Mouse (Mus musculus) heart, postnatal 0 days (tissue): ENCODE measurements at regions not wholly inside any gene's neighbourhood (a gene's known extent, or its start where the extent isn't known, plus 50 kb on each side); places are given as distances from the start of the nearest gene placed in this dataset.

Experiments used
- ATAC-seq: fragments of 200-750 bp; cut with Nextera tagmentation; 2 replicates; pipeline ENCODE4 v1.8.0; 2017; ENCODE audit warnings: low read depth, moderate number of reproducible peaks, moderate library complexity; ENCODE audit not compliant: insufficient read depth
- DNase-seq: peaks from one replicate; pipeline ENCODE4 v3.0.0-alpha.2; 2016; ENCODE audit warnings: low spot score
- H3K27ac ChIP-seq: fragments of 300-500 bp; sonication (generic); 2 replicates; pipeline ENCODE4 v1.5.1; 2014; ENCODE audit warnings: low read depth, mild to moderate bottlenecking
- H3K27me3 ChIP-seq: fragments of 300-500 bp; sonication (generic); 2 replicates; pipeline ENCODE4 v1.6.1; 2014; ENCODE audit warnings: low read length, mixed read lengths; ENCODE audit not compliant: control insufficient read depth, insufficient read depth
- H3K36me3 ChIP-seq: fragments of 300-500 bp; sonication (generic); replicated peaks from 2 replicates; pipeline ENCODE4 v1.6.1; 2014; ENCODE audit warnings: low read length, mixed read lengths; ENCODE audit not compliant: control insufficient read depth, insufficient read depth
- H3K4me1 ChIP-seq: fragments of 300-500 bp; sonication (generic); 2 replicates; pipeline ENCODE4 v1.6.1; 2014; ENCODE audit warnings: antibody characterized with exemption; ENCODE audit not compliant: control insufficient read depth, insufficient read depth
- H3K4me2 ChIP-seq: fragments of 300-500 bp; sonication (generic); 2 replicates; pipeline ENCODE4 v1.6.1; 2014; ENCODE audit warnings: low read depth, mild to moderate bottlenecking, low read length, moderate library complexity
- H3K4me3 ChIP-seq: fragments of 300-500 bp; sonication (generic); 2 replicates; pipeline ENCODE4 v1.5.1; 2014; ENCODE audit warnings: low read depth, low read length
- H3K9ac ChIP-seq: fragments of 300-500 bp; sonication (generic); replicated peaks from 2 replicates; pipeline ENCODE4 v1.6.1; 2014; ENCODE audit warnings: low read depth, low read length, mixed read lengths
- H3K9me3 ChIP-seq: fragments of 300-500 bp; sonication (generic); replicated peaks from 2 replicates; pipeline ENCODE4 v1.6.1; 2016; ENCODE audit warnings: low read length; ENCODE audit not compliant: control insufficient read depth
- CTCF ChIP-seq: IDR thresholded peaks from 2 replicates; pipeline ENCODE4 v1.5.1; 2016; ENCODE audit warnings: antibody characterized with exemption, control low read depth, low read depth
- EP300 ChIP-seq: IDR thresholded peaks from 2 replicates; pipeline ENCODE4 v1.6.1; 2016; ENCODE audit warnings: antibody characterized with exemption, low read depth
- WGBS: fragments of 180-500 bp; shearing (Covaris S2); extraction: QIAGEN DNeasy Blood & Tissue Kit; methylation state at CpG from one replicate; pipeline ENCODE4 v1.1.7; 2014; 5-methylcytosine and 5-hydroxymethylcytosine counted together

- no peak for ATAC-seq
- 60% methylated on average over 1 of the region's 1 CpGs for WGBS
- no peaks in the 10 kb centered on the region for H3K36me3 ChIP-seq
- H3K9ac ChIP-seq: no peak overlapping the region
- H3K27ac ChIP-seq: no peak overlapping the region
- no peak for TF ChIP-seq CTCF
- TF ChIP-seq EP300: no peak
- H3K4me1 ChIP-seq: no peaks in the 10 kb centered on the region
- no peak overlapping the region for H3K4me2 ChIP-seq
- no peaks in the 10 kb centered on the region for H3K27me3 ChIP-seq
- no peaks in the 10 kb centered on the region for H3K9me3 ChIP-seq
- no peak for DNase-seq
- no peak overlapping the region for H3K4me3 ChIP-seq
Observed at GRCm38 (mm10) chr13:112012640-112013039, 203.8 kb upstream of the Map3k1 start.

DNA sequence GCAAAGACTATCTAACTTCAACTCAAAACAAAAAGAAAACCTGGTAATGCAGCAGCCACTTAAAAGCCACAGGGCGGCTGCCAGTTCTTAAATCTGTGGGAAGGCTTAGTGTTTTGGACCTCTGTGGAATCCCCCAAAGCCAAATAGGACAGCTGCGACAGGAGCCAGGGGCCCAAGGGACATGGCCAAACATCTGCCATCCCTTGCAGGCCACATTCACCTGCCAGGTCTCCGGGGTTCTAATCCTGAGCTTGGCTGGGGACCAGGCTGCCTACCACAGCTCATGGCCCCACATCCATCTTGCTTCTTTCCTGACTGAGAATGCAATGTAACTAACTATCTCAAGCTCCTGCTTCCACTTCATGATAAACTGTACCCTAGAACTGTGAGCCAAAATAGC lies 206.3 kb upstream of the Map3k1 start:
- no peak overlapping the region for H3K9ac ChIP-seq
- no peaks in the 10 kb centered on the region for H3K4me1 ChIP-seq
- no peak overlapping the region for H3K27ac ChIP-seq
- H3K4me3 ChIP-seq: no peak overlapping the region
- no peak for TF ChIP-seq CTCF
- no peak for TF ChIP-seq EP300
- no peak for ATAC-seq
- H3K9me3 ChIP-seq: no peaks in the 10 kb centered on the region
- H3K4me2 ChIP-seq: no peak overlapping the region
- no peaks in the 10 kb centered on the region for H3K27me3 ChIP-seq
- H3K36me3 ChIP-seq: no peaks in the 10 kb centered on the region
- DNase-seq: no peak
- WGBS: 91% methylated on average over 3 of the region's 3 CpGs

GRCm38 (mm10) chr13:112016280-112016679 lies 207.5 kb upstream of the Map3k1 start:
- TF ChIP-seq EP300: no peak
- TF ChIP-seq CTCF: no peak
- Histone ChIP-seq H3K27ac (no peak overlapping the region), H3K27me3 (no peaks in the 10 kb centered on the region), H3K9me3 (no peaks in the 10 kb centered on the region), H3K9ac (no peak overlapping the region), H3K4me2 (no peak overlapping the region), H3K4me1 (no peaks in the 10 kb centered on the region), H3K4me3 (no peak overlapping the region), H3K36me3 (no peaks in the 10 kb centered on the region)
- no peak for ATAC-seq
- DNase-seq: no peak

DNA sequence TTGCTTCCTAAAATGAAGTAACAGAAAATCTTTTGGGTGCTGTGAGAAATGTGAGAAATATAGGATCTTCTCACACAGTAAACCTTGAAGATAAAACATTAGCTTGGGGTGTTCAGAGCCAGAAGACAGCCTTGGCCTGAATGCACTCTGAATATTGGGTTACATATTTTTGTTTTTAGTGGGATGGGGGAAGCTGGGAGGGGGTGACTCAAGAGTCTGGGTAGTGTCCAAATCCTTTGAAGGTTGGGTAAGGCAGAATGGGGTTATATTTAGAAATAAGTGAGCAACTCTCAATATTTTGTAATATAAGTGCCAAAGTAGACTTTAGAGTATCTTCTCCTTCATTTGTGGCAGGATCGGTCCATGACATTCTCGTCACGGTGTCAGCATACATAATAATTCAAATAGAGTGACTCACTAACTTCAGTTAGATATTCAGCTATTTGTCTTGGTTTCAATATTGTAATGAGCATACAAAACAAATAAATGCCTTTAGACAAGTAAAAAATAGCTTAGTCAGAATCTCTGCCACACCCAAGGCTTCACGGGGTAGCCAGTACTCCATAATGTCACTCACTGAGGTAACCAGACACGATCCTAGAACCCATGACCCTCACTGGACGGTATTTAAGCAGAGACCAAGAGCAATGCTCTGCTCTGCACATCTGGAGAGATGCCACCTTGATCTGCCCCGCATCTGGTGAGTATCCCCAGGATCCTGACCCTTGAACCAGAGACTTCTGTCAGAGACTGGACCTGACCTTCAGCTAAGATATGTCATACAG lies 209.9 kb upstream of the Map3k1 start:
- Histone ChIP-seq H3K27me3 (no peaks in the 10 kb centered on the region), H3K9me3 (no peaks in the 10 kb centered on the region), H3K4me3 (no peak overlapping the region), H3K9ac (no peak overlapping the region), H3K27ac (no peak overlapping the region), H3K4me1 (no peaks in the 10 kb centered on the region), H3K36me3 (no peaks in the 10 kb centered on the region), H3K4me2 (no peak overlapping the region)
- WGBS: 82% methylated on average over 7 of the region's 7 CpGs
- TF ChIP-seq CTCF (no peak), EP300 (no peak)
- no peak for ATAC-seq
- DNase-seq: no peak

GRCm38 (mm10) chr13:112019575-112019974 lies 210.8 kb upstream of the Map3k1 start:
- DNase-seq: no peak
- Histone ChIP-seq H3K4me2 (no peak overlapping the region), H3K4me1 (no peaks in the 10 kb centered on the region), H3K27ac (no peak overlapping the region), H3K9ac (no peak overlapping the region), H3K4me3 (no peak overlapping the region), H3K27me3 (no peaks in the 10 kb centered on the region), H3K36me3 (no peaks in the 10 kb centered on the region), H3K9me3 (no peaks in the 10 kb centered on the region)
- 90% methylated on average over 5 of the region's 5 CpGs for WGBS
- TF ChIP-seq EP300 (no peak), CTCF (no peak)
- ATAC-seq: no peak

DNA sequence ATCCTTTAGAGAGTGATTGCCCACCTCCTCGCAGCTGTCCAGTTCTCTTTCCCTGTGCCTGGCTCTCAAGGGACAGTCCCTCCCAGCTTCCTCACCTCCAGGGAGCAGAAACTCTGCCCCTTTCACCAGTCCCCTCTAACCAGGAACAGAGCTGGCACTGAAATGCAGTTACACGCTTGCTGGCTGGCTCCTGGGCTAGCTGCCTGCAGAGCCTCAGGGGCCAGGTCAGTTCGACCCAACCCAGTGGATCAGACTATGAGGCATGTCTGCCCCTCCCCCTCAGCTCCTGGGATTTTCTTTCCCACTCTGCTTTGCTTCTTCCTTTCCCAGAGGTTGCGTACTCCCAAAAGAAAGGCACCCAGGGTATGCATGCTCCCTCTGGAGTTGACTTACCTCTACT lies 214.4 kb upstream of the Map3k1 start:
- H3K4me1 ChIP-seq: no peaks in the 10 kb centered on the region
- no peaks in the 10 kb centered on the region for H3K9me3 ChIP-seq
- H3K36me3 ChIP-seq: no peaks in the 10 kb centered on the region
- H3K9ac ChIP-seq: no peak overlapping the region
- WGBS: 37% methylated on average over 4 of the region's 4 CpGs
- no peak overlapping the region for H3K4me3 ChIP-seq
- DNase-seq: no peak
- no peak overlapping the region for H3K27ac ChIP-seq
- no peak for ATAC-seq
- no peak overlapping the region for H3K4me2 ChIP-seq
- TF ChIP-seq CTCF: no peak
- no peaks in the 10 kb centered on the region for H3K27me3 ChIP-seq
